Mouse (Mus musculus): Measurements from ENCODE around the gene Olfr979. TPM values are rescaled to one million over a fixed set of nuclear protein-coding genes. Genes with fewer than 3 reads are reported as not detected.
"Not testable (repeated sequence)": the region's sequence is repeated elsewhere in the genome, so short reads cannot be mapped to it uniquely, and the experiment has no call there.

Gene Olfr979
- polyA plus RNA-seq (2015; fragmentation: Nextera tagmentation; extraction: Ambion mirVana): not detected in 2 replicates

GRCm38 (mm10) chr9:40003365-40003764, at the start of gene Olfr979:
Gene Olfr979 (minus strand): TSS chr9:40003465.
- no peaks in the 10 kb centered on the region for H3K9me3 ChIP-seq
- no peak within 1 kb of the TSS for H3K9ac ChIP-seq
- no peak within 1 kb of the TSS for H3K4me3 ChIP-seq
- no peaks in the 10 kb centered on the region for H3K4me1 ChIP-seq (replicated peaks)
- 97% methylated on average over 1 of the region's 1 CpGs for WGBS
- H3K36me3 ChIP-seq: no peaks in the 10 kb centered on the region
- H3K4me2 ChIP-seq: no peak within 1 kb of the TSS
- no peak for ATAC-seq (ENCODE audit: low read depth)
- H3K27me3 ChIP-seq: no peaks in the 10 kb centered on the region
- H3K27ac ChIP-seq (replicated peaks): no peak within 1 kb of the TSS

GRCm38 (mm10) chr9:40050138-40050537, 46.9 kb upstream of the Olfr979 start:
- H3K4me2 ChIP-seq: no peak overlapping the region
- H3K4me3 ChIP-seq: no peak overlapping the region
- H3K36me3 ChIP-seq: no peaks in the 10 kb centered on the region
- no peak overlapping the region for H3K27ac ChIP-seq (replicated peaks)
- WGBS: 93% methylated on average over 19 of the region's 19 CpGs
- no peak overlapping the region for H3K9ac ChIP-seq
- no peak for ATAC-seq (ENCODE audit: low read depth)
- no peaks in the 10 kb centered on the region for H3K4me1 ChIP-seq (replicated peaks)
- H3K9me3 ChIP-seq: no peaks in the 10 kb centered on the region
- H3K27me3 ChIP-seq: no peaks in the 10 kb centered on the region

DNA sequence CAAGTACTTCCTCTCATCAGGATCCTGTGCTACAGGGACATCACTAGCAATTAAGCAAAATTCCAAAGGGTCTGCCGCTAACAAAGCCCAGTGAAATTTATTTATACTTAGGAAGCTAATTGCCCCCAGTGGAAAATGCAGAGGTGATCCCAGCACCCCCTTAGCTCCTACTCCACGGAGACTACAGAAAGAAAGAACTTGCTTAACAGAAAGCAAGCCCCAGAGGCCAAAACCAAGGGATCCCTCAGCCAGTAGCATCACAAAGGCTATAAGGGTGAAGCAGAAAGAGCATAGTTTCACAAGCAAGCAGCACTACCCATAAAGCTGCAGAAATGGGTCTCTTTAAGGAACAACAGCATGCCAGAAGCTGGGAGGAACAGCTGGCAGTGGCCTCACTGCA, 17.9 kb upstream of the Olfr979 start, which contains the start of gene Olfr981:
Gene Olfr981, plus strand, starts transcription at position 301 of the 400 bp plus-strand sequence.
- Histone ChIP-seq H3K9me3 (no peaks in the 10 kb centered on the region), H3K36me3 (no peaks in the 10 kb centered on the region), H3K4me1 (replicated peaks) (no peaks in the 10 kb centered on the region), H3K4me3 (no peak within 1 kb of the TSS), H3K4me2 (no peak within 1 kb of the TSS), H3K27me3 (no peaks in the 10 kb centered on the region), H3K27ac (replicated peaks) (no peak within 1 kb of the TSS), H3K9ac (no peak within 1 kb of the TSS)
- ATAC-seq (ENCODE audit: low read depth): no peak
- 69% methylated on average over 2 of the region's 2 CpGs for WGBS

GRCm38 (mm10) chr9:40009482-40009881, 6.2 kb upstream of the Olfr979 start, which contains the start of gene Olfr980:
Gene Olfr980 (minus strand): TSS chr9:40009582.
- Histone ChIP-seq H3K27ac (replicated peaks) (no peak within 1 kb of the TSS), H3K4me1 (replicated peaks) (no peaks in the 10 kb centered on the region), H3K36me3 (no peaks in the 10 kb centered on the region), H3K4me3 (no peak within 1 kb of the TSS), H3K4me2 (no peak within 1 kb of the TSS), H3K27me3 (no peaks in the 10 kb centered on the region), H3K9ac (no peak within 1 kb of the TSS), H3K9me3 (no peaks in the 10 kb centered on the region)
- ATAC-seq (ENCODE audit: low read depth): no peak
- 89% methylated on average over 1 of the region's 1 CpGs for WGBS

DNA sequence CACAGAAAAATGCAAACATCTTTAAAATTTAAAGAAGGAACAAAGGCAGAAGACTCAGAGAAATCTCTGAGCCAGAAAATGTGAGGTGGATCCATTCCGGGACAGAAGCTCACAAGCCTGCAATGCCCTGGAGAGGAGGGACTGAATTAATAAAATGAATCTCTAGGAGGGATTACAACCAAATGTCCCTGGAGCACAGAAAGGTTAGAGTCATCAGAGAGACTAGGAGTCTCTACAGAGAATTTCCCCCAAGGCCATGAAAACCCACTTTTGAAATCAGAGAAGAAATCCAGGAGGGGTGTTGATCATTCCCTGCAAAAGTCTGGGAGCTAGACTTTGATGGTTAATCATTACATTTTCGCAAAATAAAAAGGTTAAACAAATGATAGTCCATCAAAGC, 11.5 kb downstream of the Olfr979 start, which contains the start of gene Olfr978:
Gene Olfr978, plus strand, starts transcription at position 301 of the 400 bp plus-strand sequence.
- Histone ChIP-seq H3K36me3 (no peaks in the 10 kb centered on the region), H3K27ac (replicated peaks) (no peak within 1 kb of the TSS), H3K4me2 (no peak within 1 kb of the TSS), H3K4me1 (replicated peaks) (no peaks in the 10 kb centered on the region), H3K27me3 (no peaks in the 10 kb centered on the region), H3K9me3 (no peaks in the 10 kb centered on the region), H3K4me3 (no peak within 1 kb of the TSS), H3K9ac (no peak within 1 kb of the TSS)
- ATAC-seq (ENCODE audit: low read depth): no peak
- WGBS: 91% methylated on average over 2 of the region's 2 CpGs

DNA sequence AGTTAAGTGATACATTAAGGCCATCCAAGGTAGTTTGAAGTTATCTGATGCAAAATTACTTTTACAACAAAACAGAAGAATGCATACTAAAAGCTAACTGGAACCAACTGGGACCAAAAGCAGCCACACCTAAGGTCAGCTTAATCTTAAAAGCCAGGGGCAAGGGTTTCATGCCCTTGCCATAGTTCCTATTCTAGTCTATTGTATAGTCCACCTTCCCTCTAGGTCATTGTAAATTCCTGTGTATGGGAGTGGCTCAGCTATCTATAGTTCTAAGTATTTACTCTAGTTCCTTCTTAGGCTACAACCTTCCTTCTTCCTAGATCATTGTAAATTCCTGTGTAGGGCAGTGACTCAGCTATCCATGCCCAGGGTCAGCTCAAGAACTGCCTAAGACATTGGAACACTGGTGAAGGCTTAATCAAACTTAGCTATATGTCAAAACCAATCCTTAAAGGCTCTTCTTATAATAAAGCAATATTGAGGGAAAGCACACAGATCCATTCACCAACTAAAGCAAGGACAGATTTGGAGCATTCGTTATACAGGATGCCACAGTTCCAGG, 26.6 kb downstream of the Olfr979 start:
- not testable (repeated sequence) for H3K27ac ChIP-seq (replicated peaks); ATAC-seq (ENCODE audit: low read depth); H3K4me2 ChIP-seq; H3K9ac ChIP-seq; H3K4me1 ChIP-seq (replicated peaks); H3K9me3 ChIP-seq; H3K4me3 ChIP-seq; H3K27me3 ChIP-seq; H3K36me3 ChIP-seq
- WGBS: 91% methylated on average over 1 of the region's 1 CpGs

DNA sequence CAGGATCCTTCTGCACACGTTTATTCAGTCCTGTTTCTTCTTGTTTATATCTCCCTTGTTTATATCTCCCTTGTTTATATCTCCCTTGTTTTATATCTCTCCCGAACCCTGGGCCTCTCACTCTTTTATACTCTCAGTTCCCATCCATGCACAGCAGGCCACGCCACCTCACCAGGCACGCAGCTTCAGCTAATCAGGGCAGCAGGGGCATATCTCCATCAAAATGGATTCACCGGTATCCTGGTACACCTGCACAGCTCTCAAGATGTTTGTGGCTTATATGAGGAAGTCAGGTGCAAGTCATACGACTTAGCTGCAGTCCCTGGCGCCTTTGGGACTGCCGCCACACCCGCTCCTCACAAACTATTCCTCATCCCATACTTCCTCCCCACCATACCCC, 42.2 kb downstream of the Olfr979 start, which contains the start of gene Olfr976:
Gene Olfr976, minus strand, starts transcription at position 101 of the 400 bp plus-strand sequence.
- WGBS: 81% methylated on average over 6 of the region's 9 CpGs
- H3K27me3 ChIP-seq; H3K9me3 ChIP-seq; H3K27ac ChIP-seq (replicated peaks); H3K4me2 ChIP-seq; H3K36me3 ChIP-seq; ATAC-seq (ENCODE audit: low read depth); H3K4me3 ChIP-seq; H3K4me1 ChIP-seq (replicated peaks); H3K9ac ChIP-seq: not testable (repeated sequence)

- no peak for ATAC-seq (ENCODE audit: low read depth)
- Histone ChIP-seq H3K9me3 (no peaks in the 10 kb centered on the region), H3K36me3 (no peaks in the 10 kb centered on the region), H3K4me2 (no peak within 1 kb of the TSS), H3K4me3 (no peak within 1 kb of the TSS), H3K9ac (no peak within 1 kb of the TSS), H3K27me3 (no peaks in the 10 kb centered on the region), H3K27ac (replicated peaks) (no peak within 1 kb of the TSS), H3K4me1 (replicated peaks) (no peaks in the 10 kb centered on the region)
- 63% methylated on average over 1 of the region's 1 CpGs for WGBS
Observed at GRCm38 (mm10) chr9:39951946-39952345, 51.3 kb downstream of the Olfr979 start, which contains the start of gene Olfr975. Gene Olfr975 (minus strand): TSS chr9:39952046.

Other genes starting within 250 kb of the Olfr979 start
- not detected in 2 replicates for gene Olfr968, start 220.2 kb downstream of the Olfr979 start, polyA plus RNA-seq (2015; fragmentation: Nextera tagmentation; extraction: Ambion mirVana)
- gene Olfr969, start 212.5 kb downstream of the Olfr979 start, polyA plus RNA-seq (2015; fragmentation: Nextera tagmentation; extraction: Ambion mirVana): not detected in 2 replicates
- gene Olfr970, start 194.6 kb downstream of the Olfr979 start, polyA plus RNA-seq (2015; fragmentation: Nextera tagmentation; extraction: Ambion mirVana): not detected in 2 replicates
- not detected in 2 replicates for gene Olfr971, start 166.6 kb downstream of the Olfr979 start, polyA plus RNA-seq (2015; fragmentation: Nextera tagmentation; extraction: Ambion mirVana)
- not detected in 2 replicates for gene Olfr972, start 137.0 kb downstream of the Olfr979 start, polyA plus RNA-seq (2015; fragmentation: Nextera tagmentation; extraction: Ambion mirVana)
- not detected in 2 replicates for gene Olfr229, start 96.1 kb downstream of the Olfr979 start, polyA plus RNA-seq (2015; fragmentation: Nextera tagmentation; extraction: Ambion mirVana)
- gene Olfr974, start 66.0 kb downstream of the Olfr979 start, polyA plus RNA-seq (2015; fragmentation: Nextera tagmentation; extraction: Ambion mirVana): not detected in 2 replicates
- not detected in 2 replicates for gene Olfr975, start 51.4 kb downstream of the Olfr979 start, polyA plus RNA-seq (2015; fragmentation: Nextera tagmentation; extraction: Ambion mirVana)
- not detected in 2 replicates for gene Olfr976, start 42.3 kb downstream of the Olfr979 start, polyA plus RNA-seq (2015; fragmentation: Nextera tagmentation; extraction: Ambion mirVana)
- not detected in 2 replicates for gene Olfr978, start 11.4 kb downstream of the Olfr979 start, polyA plus RNA-seq (2015; fragmentation: Nextera tagmentation; extraction: Ambion mirVana)
- gene Olfr980, start 6.1 kb upstream of the Olfr979 start, polyA plus RNA-seq (2015; fragmentation: Nextera tagmentation; extraction: Ambion mirVana): not detected in 2 replicates
- not detected in 2 replicates for gene Olfr981, start 18.0 kb upstream of the Olfr979 start, polyA plus RNA-seq (2015; fragmentation: Nextera tagmentation; extraction: Ambion mirVana)
- gene Olfr982, start 70.4 kb upstream of the Olfr979 start, polyA plus RNA-seq (2015; fragmentation: Nextera tagmentation; extraction: Ambion mirVana): not detected in 2 replicates
- not detected in 2 replicates for gene Olfr983, start 90.1 kb upstream of the Olfr979 start, polyA plus RNA-seq (2015; fragmentation: Nextera tagmentation; extraction: Ambion mirVana)
- not detected in 2 replicates for gene Olfr984, start 110.7 kb upstream of the Olfr979 start, polyA plus RNA-seq (2015; fragmentation: Nextera tagmentation; extraction: Ambion mirVana)
- not detected in 2 replicates for gene Olfr985, start 126.7 kb upstream of the Olfr979 start, polyA plus RNA-seq (2015; fragmentation: Nextera tagmentation; extraction: Ambion mirVana)
- gene Tmem225, start 144.7 kb upstream of the Olfr979 start, polyA plus RNA-seq (2015; fragmentation: Nextera tagmentation; extraction: Ambion mirVana): not detected in 2 replicates
- 0.19 TPM in 1 of 2 replicates, not detected in the other for gene Olfr986, start 177.5 kb upstream of the Olfr979 start, polyA plus RNA-seq (2015; fragmentation: Nextera tagmentation; extraction: Ambion mirVana)
- 8.2 and 9.2 TPM in 2 replicates for gene Zfp202, start 188.9 kb upstream of the Olfr979 start, polyA plus RNA-seq (2015; fragmentation: Nextera tagmentation; extraction: Ambion mirVana)

Measured in neural tube, embryonic 13.5 days (tissue).